Mouse (Mus musculus) right cerebral cortex, adult 18-20 months (tissue): ENCODE data around the gene Abcg5.

ENCODE experiments used
- DNase-seq: peaks from one replicate; pipeline ENCODE4 v3.0.0; 2022; ENCODE audit warnings: mixed read lengths

Abcg5 gene

DNA sequence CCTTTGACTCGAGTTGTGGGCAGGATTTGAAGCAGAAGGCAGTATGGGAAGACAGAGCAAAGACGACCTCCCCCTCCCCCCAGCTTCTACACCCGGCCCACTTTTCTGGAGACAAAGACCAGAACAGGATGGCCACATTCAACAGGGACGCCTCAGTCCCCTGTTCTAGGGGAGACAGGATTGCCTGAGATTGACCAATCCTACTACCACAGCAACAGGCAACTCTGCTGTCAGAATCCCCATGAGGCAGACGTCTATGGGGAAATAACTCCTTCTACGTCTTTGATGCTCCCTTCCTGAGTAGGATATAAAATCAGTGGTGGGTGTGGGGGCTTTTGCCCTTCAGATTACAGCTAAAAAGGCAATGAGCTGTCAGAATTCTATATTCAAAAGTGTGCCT is 1.5 kb upstream of the Abcg5 start:
- DNase-seq: no peak

DNA sequence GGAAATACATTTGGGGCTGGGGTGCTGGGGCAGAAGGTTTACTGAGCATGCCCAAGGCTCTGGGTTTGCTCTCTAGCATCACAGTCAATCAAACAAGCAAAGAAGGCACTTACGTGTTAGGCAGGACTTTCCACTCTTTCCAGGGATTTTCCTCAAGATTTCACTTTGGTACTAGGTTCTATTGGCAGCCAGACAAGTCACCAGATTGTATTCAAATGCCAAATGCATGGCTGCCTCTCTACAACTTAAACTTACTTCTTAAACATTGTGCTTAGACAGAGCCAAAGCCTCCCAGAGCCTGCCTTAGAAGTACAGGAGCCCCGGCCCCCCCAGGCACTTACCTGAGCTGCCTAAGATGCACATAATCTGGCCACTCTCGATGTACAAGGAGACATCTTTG is 1.1 kb downstream of the Abcg5 start:
- peak; percentile 43 for DNase-seq

DNA sequence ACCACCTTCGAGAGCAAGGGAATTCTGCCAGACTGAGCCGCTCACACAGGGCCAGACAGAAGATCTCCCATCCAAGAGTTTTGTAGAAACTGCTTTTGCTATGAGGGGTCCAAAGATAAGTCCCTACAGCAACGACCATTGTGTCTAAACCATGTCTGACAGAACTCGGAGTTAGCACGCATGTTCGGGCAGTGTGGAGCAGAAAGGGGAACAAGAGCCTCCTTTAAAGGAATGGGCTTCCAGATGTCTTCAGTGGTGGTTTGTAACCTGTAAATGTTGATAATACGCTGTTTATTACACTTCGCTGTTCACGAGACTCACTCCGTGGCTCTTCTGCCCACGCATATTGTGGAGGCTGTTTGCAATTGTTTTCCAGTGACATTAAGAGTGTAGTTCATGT is 5.2 kb downstream of the Abcg5 start:
- no peak for DNase-seq

DNA sequence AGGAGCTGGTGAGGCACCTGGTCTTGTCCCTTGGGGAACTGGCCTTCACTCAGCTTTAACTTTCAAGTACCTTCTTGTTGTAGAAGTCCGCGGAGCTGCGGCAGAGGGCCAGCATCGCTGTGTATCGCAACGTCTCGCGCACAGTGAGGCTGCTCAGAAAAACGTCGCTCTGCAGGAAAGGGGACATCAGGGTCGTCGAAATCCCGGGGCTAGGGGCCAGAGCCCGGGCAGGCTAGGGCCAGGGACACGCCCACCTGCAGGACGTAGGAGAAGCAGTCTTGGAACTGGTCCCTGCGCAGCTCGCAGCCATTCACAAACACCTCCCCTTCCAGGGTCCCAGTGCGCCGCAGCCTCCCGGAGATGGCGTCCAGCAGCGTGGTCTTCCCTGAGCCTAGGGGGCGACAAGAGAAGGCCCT is 6.9 kb downstream of the Abcg5 start, which contains the start of gene Abcg8:
Abcg8 (plus strand) TSS at position 352 of the 416 bp plus-strand sequence.
- no peak for DNase-seq

DNA sequence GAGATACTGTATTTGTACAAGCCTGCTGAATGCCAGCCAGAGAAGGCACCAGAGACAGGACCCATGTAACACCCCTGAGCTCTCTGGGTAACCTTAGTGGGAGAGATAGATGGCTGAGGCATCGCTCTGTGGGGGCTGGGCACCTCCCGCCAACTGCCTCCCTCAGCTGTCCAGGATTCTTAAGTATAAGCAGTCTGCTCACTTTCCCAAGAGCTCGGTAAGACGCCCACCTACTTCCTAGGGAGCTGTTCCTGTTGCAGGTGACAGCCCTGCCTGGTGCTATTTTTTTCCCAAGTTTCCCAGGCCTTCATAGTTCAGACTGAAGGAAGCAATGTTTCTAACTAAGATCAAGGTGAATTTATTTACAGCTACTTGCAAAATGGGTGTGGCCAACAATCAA is 7.6 kb downstream of the Abcg5 start:
- DNase-seq: peak; percentile 54

DNA sequence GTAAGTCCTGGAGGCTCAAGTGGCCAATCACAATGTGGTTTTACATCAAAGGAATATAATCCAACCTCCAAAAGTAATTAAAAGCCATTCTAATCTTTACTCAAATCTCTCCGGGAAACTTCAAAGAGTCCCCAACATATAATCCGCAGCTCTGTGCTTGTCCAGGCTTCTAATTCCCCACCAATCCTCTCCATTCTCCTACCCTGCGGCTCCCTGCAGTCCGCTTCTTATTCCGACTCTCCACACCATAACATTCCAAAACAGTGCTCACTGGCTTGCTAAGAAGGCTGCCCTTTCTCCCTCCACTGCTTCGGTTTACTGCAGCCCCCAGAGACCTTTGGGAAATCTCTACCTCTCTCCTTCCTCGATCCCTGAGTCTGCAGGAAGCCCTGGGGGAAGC is 8.8 kb downstream of the Abcg5 start:
- DNase-seq: no peak

DNA sequence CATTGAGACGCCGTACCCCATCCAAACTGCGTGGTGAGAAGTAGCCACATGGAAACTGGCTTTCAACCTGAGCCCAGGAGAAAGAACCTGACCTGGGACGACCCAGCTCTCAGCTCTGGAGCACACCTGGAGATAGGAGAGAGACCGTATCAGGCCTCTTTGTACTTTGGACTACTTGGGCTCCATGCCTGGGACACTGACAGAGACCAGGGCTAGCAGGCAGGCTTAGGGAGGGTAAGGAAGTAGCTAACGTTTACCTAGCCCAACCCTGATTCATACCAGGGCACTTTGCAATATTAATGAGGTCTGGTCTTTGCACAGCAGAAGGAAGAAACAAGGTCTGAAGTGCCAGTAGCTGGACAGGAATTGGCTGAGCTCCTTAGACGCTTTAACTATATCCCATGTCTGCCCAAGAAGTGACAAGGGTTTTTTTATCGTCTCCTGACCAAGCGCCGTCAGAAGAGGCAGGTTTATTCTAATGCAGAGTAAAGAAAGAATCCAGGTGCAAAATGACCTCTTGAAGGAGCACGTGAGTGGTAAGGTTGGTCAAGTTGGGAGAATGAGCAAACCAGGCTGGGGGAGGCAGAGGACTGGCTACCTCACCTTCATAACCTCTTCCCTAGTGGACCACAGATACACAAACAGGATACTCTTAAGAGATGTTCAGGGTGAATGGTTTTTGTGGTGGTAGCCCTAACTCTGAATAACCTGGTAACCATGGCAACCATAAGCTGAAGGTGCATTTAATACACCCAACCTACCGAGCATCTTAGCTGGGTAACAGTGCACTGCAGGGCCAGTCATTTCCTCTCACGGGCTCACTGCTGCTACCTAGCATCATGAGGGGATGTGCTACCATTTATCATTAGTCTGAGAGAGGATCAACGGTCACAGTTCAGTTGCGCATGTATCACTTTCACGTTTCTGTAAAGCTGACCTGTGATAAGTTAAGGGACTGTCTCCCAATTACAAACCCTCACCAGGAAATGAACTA is 10.1 kb downstream of the Abcg5 start:
- no peak for DNase-seq

DNA sequence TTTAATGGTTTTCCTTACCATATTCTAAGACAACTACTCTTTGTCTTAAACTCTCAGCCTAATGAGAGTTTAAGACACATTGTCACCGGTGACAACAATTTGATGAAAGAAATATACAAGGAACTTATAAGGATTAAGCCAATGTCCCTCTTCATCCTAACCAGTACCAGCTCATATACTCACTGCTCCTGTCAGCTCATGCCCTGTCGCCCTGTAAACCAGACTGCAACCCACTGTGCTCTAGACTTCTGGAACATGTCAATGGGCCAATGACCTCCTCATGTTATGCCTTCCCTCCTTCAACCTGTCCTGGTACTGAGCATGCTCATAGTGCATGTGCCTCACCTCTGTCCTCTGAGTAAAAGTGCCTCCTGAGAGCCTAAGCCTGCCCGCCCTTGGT is 15.0 kb downstream of the Abcg5 start:
- DNase-seq: no peak

DNA sequence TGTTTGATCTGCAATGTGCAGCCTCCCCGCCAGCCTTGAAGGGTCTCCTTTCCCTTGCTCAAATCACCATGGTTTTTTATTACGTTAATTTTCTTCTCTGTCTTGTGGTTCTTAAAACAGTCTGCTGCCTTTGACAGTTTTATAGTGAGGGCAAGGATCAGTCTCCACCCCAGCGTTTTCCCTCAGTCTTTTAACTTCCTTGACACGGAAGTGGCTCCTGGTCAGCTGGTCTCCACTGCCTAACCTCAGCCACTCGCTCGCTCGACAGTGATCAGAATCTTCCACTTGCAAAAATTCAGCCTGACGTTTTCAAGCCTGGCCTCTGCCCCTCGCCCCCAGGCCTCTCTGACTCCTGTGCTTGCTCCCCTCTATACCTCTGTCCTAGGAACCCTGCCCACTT is 17.1 kb downstream of the Abcg5 start:
- DNase-seq: no peak

DNA sequence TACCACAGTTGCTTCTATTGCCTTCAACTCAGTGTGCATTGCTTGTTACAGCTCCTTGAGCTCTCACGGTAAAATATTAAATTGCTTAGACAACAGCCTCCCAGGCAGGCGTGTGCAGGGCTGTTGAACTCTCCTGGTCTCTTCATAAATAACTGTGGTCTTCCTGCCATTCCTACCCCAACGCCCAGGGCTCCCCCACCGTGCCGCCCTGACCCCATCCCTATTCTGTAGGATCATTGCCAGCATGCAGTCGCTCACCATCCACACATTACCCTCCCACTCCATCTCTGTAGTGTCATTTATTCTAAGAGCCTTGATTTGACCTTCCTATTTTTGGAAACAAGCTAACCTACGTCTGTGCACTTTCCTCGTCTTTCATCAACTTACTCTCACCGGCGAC is 17.8 kb downstream of the Abcg5 start:
- DNase-seq: no peak

DNA sequence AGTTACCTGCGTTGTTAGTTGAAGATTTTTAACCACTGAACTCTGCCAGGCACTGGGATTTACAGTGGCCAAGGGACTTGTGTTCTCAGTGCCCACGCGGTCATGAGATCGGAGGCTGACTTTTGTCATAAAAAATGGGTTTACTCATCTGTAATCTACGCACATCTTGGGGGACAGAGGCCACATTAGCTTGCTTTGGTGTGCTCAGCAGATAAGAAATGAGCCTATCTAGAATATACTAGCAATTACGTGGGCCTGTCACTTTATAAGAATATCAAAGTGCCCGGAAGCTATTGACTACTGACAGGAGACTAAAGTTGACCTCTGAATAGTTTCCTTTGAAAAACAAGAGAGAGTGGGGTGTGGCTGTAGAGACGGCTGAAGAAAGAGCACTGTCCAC is 23.9 kb downstream of the Abcg5 start:
- no peak for DNase-seq

DNA sequence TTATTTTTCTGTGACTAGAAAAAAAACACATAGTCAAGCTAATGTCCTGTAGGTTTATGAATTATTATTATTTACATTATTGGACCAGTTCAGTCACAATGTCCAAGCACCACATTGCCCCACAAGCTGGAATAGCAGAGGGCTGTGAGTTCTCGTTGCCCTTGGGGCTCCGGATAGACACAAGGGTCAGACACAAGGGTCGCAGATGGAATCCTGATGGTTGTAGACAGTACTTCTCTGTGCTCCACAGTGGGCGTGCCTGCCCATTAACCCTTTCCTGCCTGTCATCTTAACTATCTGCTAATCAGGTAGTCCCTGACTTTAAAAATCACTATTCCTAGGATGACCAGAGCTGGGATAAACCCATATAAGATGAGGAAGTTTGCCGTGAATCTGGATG is 24.6 kb downstream of the Abcg5 start:
- no peak for DNase-seq

DNA sequence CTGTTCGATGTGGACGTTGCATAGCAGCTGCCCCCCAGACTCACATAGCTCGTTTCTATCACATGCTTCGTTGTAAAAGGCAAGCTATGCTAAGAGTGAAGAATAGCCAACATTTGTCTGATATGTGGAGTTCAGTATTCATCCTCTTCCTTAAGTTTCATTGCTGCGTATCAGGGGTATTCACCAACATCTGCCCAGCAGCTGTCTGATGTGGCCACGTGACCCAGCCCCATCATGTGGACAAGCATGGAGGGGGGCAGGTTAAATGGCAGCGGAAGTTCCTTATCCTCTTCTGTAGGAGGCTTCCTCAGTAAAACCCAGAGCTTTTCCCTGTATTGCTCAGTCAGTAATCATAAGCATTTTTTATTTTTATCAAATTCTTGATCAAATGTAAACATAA is 25.0 kb downstream of the Abcg5 start:
- DNase-seq: no peak

DNA sequence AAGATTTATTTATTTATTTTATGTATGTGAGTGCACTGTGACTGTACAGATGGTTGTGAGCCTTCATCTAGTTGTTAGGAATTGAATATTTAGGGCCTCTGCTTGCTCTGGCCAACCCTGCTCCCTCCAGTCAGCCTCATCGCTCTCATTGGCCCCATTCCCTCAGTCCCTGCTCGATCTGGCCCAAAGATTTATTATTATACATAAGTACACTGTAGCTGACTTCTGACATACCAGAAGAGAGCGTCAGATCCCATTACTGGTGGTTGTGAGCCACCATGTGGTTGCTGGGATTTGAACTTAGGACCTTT is 25.4 kb downstream of the Abcg5 start:
- no peak for DNase-seq

DNA sequence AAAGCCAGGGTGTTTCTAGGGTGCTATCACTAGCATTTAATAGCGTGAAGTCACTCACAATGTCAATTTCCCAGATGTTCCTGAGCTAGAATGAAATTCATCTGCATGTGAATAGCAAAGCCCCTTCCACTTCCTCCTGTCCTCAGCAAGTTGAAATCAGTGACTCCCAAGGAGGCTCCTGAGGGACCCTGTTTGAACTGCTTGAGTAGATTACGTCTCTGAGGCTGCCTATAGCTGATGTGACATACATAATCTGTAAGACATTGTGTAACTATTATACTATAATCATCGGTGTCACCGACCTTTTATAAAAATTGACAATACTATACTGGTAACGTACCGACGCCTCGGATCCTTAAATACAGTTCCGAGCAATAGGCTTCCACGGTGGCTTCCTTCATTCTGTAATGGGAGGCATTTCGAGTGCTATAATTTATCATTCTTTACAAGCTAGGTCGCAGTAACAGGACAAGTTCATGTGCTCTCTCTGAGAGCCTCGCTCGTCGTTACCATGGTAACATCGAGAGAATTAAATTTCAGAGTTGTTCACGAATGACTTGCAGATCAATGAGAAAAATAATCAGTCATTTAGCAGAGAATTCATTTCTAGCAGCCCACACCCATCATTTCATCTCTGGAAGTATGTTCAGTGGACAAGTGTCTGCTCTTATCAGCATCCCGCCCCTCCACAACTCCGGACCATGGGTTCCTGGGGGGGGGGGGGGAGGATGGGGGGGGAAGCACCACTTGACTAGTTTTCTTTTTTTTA is 26.0 kb downstream of the Abcg5 start:
- no peak for DNase-seq

DNA sequence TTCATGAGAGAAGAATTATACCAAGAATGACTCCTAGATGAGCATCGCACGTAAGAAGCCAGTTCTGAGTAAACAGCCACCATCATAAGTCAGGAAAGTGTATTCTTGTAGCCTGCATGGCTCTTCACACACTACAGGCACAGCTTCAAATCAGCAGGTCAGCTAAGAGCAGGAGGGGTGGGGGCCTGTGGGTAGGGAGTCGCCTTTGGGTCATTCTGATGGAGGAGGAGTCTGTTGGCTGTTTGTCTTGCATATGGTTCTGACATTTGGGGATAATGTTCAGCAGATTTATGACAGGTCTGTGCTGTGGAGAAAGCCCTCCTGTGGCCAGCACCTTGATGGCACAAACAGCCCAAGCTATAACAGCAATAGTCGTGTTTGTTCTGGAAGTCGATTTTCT is 26.6 kb downstream of the Abcg5 start:
- DNase-seq: no peak

DNA sequence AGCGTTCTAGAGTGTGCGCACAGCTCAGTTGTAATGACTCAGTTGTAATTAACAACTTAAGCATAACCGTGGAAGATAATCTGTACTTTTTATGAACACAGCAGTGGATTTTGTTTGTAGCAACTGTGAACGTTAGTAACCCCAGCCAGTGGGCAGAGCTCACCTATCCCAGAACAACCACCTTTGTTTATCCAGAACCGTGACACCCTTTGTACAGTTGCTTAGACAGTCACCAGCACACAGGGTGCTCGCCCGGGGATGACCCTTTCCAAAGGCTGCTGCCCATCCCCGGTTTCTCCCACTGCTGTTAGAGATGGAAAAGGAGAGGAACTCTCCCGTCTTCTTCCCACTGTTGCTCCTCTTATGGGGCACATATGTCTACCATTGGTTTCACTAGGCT is 29.3 kb downstream of the Abcg5 start:
- DNase-seq: no peak

DNA sequence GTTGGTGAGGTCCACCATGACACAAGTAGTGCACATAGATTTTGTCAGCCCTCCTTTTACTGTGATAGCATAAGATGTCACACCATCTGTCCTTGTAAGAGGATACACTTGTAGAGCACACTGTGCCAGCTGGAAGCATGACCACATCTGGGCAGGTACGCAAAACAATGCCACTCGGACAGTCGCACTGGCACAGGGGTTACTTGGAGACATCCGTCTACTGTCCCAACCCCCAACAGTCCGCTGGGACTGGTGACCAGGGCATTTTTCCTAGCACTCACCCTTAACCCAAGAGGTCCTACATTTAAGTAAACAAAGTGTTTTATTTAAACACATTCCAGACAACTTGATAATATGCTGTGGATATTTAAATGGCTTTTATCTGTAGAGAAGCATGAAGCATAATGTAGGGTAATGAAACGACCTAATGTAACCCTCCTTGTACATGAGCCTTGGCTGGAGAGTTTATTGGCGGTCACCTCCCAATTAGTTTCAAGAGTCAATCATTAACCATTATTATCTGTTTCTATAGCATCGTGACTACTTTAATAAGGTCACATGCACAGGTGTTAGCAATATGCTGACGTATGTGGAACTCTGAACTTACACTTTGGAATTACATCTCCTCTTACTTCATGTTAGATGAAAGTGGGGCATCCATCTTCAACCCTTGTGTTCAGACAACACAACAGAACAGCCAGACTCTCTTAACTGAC is 32.4 kb downstream of the Abcg5 start:
- DNase-seq: no peak

DNA sequence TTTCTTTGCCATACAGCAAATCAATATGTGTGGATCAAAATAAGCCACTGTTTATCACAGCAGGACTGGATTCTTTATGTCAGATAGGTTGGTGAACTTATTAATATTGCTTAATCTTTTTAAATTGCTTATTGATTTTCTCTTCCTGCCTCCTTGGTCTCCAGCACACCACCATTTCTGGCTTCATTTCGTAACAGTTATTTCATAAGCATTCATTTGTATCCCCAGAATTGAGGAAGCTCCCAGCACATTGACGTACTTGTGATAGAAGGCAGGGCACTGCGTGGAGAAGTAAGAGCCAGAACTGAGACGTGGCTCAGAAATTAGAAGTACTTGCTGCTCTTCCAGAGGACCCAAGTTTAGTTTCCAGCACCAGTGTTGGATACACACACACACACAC is 35.2 kb downstream of the Abcg5 start:
- no peak for DNase-seq

DNA sequence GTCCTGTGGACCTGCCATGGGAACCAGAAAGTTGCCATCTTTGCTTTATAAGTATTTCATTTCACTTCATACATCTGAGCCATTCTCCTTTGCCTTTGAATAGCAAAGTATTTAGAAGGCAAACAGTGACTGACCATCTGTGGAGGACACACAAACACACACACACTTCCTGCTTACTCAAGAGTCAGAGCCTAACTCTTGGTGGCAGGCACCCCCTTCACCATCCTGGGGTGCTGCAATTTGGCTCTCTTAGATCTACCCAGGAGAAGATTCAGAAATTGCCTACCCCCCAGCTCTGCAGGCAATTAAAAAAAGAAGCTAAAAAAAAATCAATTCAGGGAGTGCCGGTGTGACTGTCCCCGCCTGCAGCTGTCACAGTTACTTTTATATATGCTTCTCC is 36.3 kb downstream of the Abcg5 start:
- DNase-seq: peak; percentile 41

DNA sequence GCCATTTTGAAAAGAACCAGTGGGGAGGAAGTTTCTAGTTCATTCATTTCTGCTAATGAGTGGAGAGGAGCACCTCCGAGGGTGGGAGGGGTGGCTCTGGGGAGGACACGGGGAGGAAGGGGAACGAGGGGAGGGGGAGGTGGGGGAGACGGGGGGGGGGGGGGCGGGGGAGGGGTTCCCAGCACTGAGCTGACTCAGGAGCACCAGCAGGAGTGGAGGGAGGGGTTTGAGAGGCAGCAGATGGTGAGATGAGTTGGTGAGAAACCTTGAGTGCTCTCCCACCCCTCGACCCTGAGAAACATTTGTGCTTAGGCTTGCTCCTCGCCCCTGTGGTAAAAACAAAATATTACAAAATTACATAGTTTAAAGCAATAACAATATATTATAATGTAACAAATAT is 36.9 kb downstream of the Abcg5 start:
- no peak for DNase-seq

DNA sequence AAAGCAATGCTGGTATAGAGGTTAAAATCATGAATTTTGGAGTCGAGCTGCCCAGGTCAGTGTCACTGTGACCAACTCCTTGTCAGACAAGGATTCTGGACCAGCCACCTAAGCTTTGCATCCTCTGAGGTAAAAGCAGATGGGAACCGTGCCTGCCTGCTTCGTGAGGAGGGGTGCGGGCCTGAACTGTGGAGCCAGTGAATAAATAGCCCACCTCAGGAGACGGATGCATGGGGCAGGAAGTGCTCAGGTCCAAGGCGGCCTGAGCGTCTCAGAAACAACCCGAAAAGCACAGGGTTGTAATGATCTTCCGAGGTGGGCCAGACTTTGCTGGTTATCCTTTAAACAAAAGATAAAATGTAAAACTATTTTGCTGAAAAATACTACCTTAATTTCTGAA is 37.7 kb downstream of the Abcg5 start:
- no peak for DNase-seq

DNA sequence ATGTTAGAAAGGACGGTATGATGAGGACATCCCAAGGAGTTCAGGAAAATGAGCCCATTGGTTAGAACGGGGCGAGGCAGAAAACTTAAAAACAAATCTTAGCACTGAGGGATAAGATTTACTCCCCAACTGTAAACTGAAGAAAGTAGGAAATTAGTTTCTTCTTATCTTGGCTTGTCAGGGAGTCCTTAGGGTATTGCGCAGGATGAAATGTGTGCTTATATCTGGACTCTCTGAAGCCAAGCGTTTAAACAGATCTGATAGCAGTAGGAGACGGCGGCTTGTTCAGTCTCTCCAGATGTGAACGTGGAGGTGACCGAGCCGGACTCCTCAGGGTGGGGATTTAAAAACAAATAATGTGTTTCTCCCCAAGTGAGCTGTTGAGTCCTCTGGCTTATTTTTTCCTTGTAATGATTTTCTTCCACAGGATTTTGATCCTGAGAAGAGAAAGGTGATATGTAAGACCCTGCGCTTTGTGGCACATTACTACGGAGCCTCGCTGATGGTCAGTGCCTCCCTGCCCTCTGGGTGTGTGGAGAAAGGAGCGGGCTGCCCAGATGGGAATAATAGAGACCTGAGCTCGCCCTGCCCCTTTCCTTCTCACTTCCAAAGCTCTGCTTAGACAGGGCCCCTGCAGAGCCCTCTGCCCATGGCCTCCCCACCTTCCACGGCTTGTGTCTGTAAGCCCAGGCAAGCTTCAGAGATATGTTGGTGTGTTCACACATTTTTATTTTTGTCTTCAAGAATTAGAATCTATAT is 38.3 kb downstream of the Abcg5 start:
- DNase-seq: no peak
